In the genomic region with DNA sequence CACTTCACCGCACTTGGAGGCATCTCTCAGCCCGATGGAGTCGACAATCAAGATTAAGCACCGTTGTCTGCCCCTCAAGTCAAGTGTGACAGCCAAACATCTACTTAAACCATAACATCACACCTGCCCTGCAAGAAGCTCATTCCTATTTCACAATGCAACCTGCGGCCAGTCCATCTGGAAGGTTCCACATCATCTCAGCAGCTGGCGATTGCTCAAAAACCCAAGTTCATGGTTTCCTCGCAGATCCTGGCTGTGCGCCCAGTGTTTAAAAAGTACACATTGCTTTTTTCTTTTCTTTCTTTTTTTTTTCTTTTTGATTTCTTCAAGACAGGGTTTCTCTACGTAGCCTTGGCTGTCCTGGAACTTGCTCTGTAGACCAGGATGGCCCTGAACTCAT, we compare ENCODE assay signal across 12 mouse cellular contexts. TPM values are rescaled to one million over a fixed set of nuclear protein-coding genes. Genes with fewer than 3 reads are reported as not detected.
DNase-seq lines count a peak whose midpoint lies in the region.
"Had no signal": no experiment of that assay in that cellular context is flagged by ENCODE, and none has a peak within 500 bp of the region (broad histone marks: within the 10 kb centered on the region; RNA-seq: fewer than 3 reads in every experiment).

No protein-coding gene starts in this region.

- peaks cover 4% of the 10 kb centered on the region; the same call in 1 of the 2 replicates for H3K9me3 ChIP-seq in forebrain, embryonic 10.5 days
- H3K9me3 ChIP-seq: stomach, embryonic 15.5 days had no signal

- no peak overlapping the region for H3K27ac ChIP-seq in forebrain, embryonic 10.5 days
- H3K27ac ChIP-seq: stomach, embryonic 15.5 days had no signal

- H3K4me1 ChIP-seq in forebrain, embryonic 10.5 days = peaks cover 39% of the 10 kb centered on the region

- DNase-seq in adrenal gland, adult (ENCODE audit: inconsistent age in 2 of 2, low spot score in 1 of 2) = peak; percentile 58 to 71
- no peak for DNase-seq in adrenal gland, postnatal 4 days (ENCODE audit: low spot score in 2 of 2)
- peak; percentile 90 for DNase-seq in NIH3T3 (ENCODE audit: low read depth)
- peak; percentile 72 for DNase-seq in kidney, adult 9 months
- peak; percentile 67 for DNase-seq in lung, postnatal 14 days
- no peak for DNase-seq in natural killer cell, adult 2 months (ENCODE audit: low spot score in 2 of 2)
- no peak for DNase-seq in cerebellum, adult 11 months
- no peak for DNase-seq in forebrain, embryonic 10.5 days (ENCODE audit: extremely low spot score, low spot score)
- DNase-seq: cerebellum, postnatal 36 days had no signal

- WGBS in forebrain, embryonic 10.5 days = 96% methylated on average over 9 of the region's 9 CpGs

- H3K27me3 ChIP-seq in forebrain, embryonic 10.5 days (ENCODE audit: poor library complexity, severe bottlenecking) = 0 out of 2 replicates have a peak, but pooled peaks cover 10% of the 10 kb centered on the region
- H3K27me3 ChIP-seq: stomach, embryonic 15.5 days had no signal

- H3K36me3 ChIP-seq in forebrain, embryonic 10.5 days (replicated peaks) = no peaks in the 10 kb centered on the region
- H3K36me3 ChIP-seq: stomach, embryonic 15.5 days had no signal

- H3K4me3 ChIP-seq in forebrain, embryonic 10.5 days = no peak overlapping the region
- H3K4me3 ChIP-seq: erythroblast, embryonic 14.5 days; megakaryocyte, embryonic 14.5 days; stomach, embryonic 15.5 days had no signal

RNA-seq across cellular contexts. Expression of a gene that starts 28.7 kb away (rescaled TPM):
- total RNA-seq in adrenal gland, postnatal 4 days (2021) = 1,000 to 10,000 TPM; 3,227 to 3,375 TPM
- 885 and 915 TPM in 2 replicates for polyA plus RNA-seq in forebrain, embryonic 10.5 days (2016; fragmentation: Nextera tagmentation; extraction: Ambion mirVana)

Comparison
In these comparisons a context has a peak if more than half of its experiments do, and no peak if none do; other contexts are left out.
1. DNase-seq: peak in adrenal gland, adult (2 of 2), NIH3T3 (single experiment), kidney, adult 9 months (single experiment) and lung, postnatal 14 days (single experiment); none in adrenal gland, postnatal 4 days (0 of 2), natural killer cell, adult 2 months (0 of 2), cerebellum, adult 11 months (single experiment) and forebrain, embryonic 10.5 days (single experiment).